Mouse (Mus musculus) small intestine, adult 2 months (tissue): Measurements from ENCODE around the gene Phox2a. TPM values are rescaled to one million over a fixed set of nuclear protein-coding genes. Genes with fewer than 3 reads are reported as not detected.

Experiments
- H3K27ac ChIP-seq: fragments of 200-500 bp; 2 replicates; pipeline ENCODE4 v1.5.1; 2012; ENCODE audit warnings: low read depth, low read length, control low read depth, inconsistent platforms; ENCODE audit not compliant: insufficient read depth
- H3K27me3 ChIP-seq: fragments of 200-500 bp; 2 replicates; pipeline ENCODE4 v1.6.1; 2012; ENCODE audit warnings: mild to moderate bottlenecking, moderate library complexity, low read length, inconsistent platforms; ENCODE audit not compliant: control insufficient read depth, insufficient read depth
- H3K36me3 ChIP-seq: fragments of 200-500 bp; 2 replicates; pipeline ENCODE4 v1.6.1; 2012; ENCODE audit warnings: mild to moderate bottlenecking, low read length, control low read depth, inconsistent platforms; ENCODE audit not compliant: control insufficient read depth, insufficient read depth
- H3K4me1 ChIP-seq: fragments of 200-500 bp; 2 replicates; pipeline ENCODE4 v1.6.1; 2012; ENCODE audit warnings: low read length, inconsistent platforms, mixed read lengths; ENCODE audit not compliant: control insufficient read depth, insufficient read depth, insufficient read length
- H3K4me3 ChIP-seq: fragments of 200-500 bp; 2 replicates; pipeline ENCODE4 v1.5.1; 2012; ENCODE audit warnings: low read depth, mild to moderate bottlenecking, control low read depth, inconsistent platforms, low read length, moderate library complexity
- CTCF ChIP-seq: fragments of 200-500 bp; IDR thresholded peaks from 2 replicates; pipeline ENCODE4 v1.5.1; 2012; ENCODE audit warnings: low read depth, mild to moderate bottlenecking, control low read depth, inconsistent platforms, low read length, moderate library complexity, mixed read lengths; ENCODE audit not compliant: insufficient replicate concordance, insufficient read length; ENCODE audit errors: extremely low read depth
- POLR2A ChIP-seq: fragments of 200-500 bp; IDR thresholded peaks from 2 replicates; pipeline ENCODE4 v1.6.1; 2012; ENCODE audit warnings: low read depth, mild to moderate bottlenecking, control low read depth, inconsistent platforms, low read length, moderate library complexity
- WGBS: fragments of 180-500 bp; shearing (Covaris S2); methylation state at CpG from one replicate; pipeline ENCODE4 v1.1.7; 2018; 5-methylcytosine and 5-hydroxymethylcytosine counted together
- polyA plus RNA-seq: library from polyadenylated mRNA; depleted of rRNA; stranded (reverse); fragments of >200 nt; gene quantifications from 2 replicates; pipeline ENCODE4 v1.2.3, GENCODE M21; 2012

Phox2a gene
- polyA plus RNA-seq, 1 experiment: 0.61 TPM

GRCm38 (mm10) chr7:101834903-101835302 lies 16.8 kb downstream of the Phox2a start:
- H3K27ac ChIP-seq: no peak overlapping the region
- 78% methylated on average over 3 of the region's 3 CpGs for WGBS
- no peak for TF ChIP-seq CTCF
- H3K36me3 ChIP-seq: peaks cover 40% of the 10 kb centered on the region
- no peaks in the 10 kb centered on the region; the same call in 1 of the 2 replicates for H3K4me1 ChIP-seq
- no peak overlapping the region for H3K4me3 ChIP-seq
- H3K27me3 ChIP-seq: no peaks in the 10 kb centered on the region

- no peaks in the 10 kb centered on the region; the same call in 1 of the 2 replicates for H3K4me1 ChIP-seq
- TF ChIP-seq CTCF (0 out of 2 replicates have a peak, but pooled peaks have one; percentile 4), POLR2A (no peak)
- H3K27me3 ChIP-seq: no peaks in the 10 kb centered on the region
- no peak overlapping the region for H3K4me3 ChIP-seq
- H3K27ac ChIP-seq: no peak overlapping the region
- H3K36me3 ChIP-seq: peaks cover 35% of the 10 kb centered on the region
- WGBS: 40% methylated on average over 5 of the region's 5 CpGs
Observed at GRCm38 (mm10) chr7:101835457-101836109, 17.5 kb downstream of the Phox2a start.

GRCm38 (mm10) chr7:101836271-101837153 lies 18.4 kb downstream of the Phox2a start:
- WGBS: under 1% methylated on average over 63 of the region's 63 CpGs

GRCm38 (mm10) chr7:101837154-101837605 lies 19.1 kb downstream of the Phox2a start:
- Histone ChIP-seq H3K27me3 (no peaks in the 10 kb centered on the region), H3K27ac (peak overlapping the region; percentile 90), H3K4me1 (no peaks in the 10 kb centered on the region; the same call in 1 of the 2 replicates), H3K4me3 (peak overlapping the region; percentile 96), H3K36me3 (peaks cover 19% of the 10 kb centered on the region)
- TF ChIP-seq CTCF: 0 out of 2 replicates have a peak, but pooled peaks have one; percentile 7
- no peak for TF ChIP-seq POLR2A
- under 1% methylated on average over 20 of the region's 20 CpGs for WGBS

More at GRCm38 (mm10) chr7:101836271-101837153, 18.4 kb downstream of the Phox2a start:
- no peaks in the 10 kb centered on the region for H3K27me3 ChIP-seq
- TF ChIP-seq POLR2A: peak; percentile 10; the same call in 1 of the 2 replicates
- no peak for TF ChIP-seq CTCF
- H3K27ac ChIP-seq: peak overlapping the region; percentile 90
- H3K4me1 ChIP-seq: no peaks in the 10 kb centered on the region; the same call in 1 of the 2 replicates
- peaks cover 26% of the 10 kb centered on the region for H3K36me3 ChIP-seq
- peak overlapping the region; percentile 96 for H3K4me3 ChIP-seq

GRCm38 (mm10) chr7:101837606-101838471 lies 19.7 kb downstream of the Phox2a start, which contains the start of gene Inppl1:
Inppl1 (minus strand) TSS chr7:101838229.
- peak; percentile 12; the same call in 1 of the 2 replicates for TF ChIP-seq POLR2A
- peak; percentile 47; the same call in 1 of the 2 replicates for TF ChIP-seq CTCF
- no peaks in the 10 kb centered on the region for H3K27me3 ChIP-seq
- H3K27ac ChIP-seq: peak within 1 kb of the TSS; percentile 90
- whole genome bisulfite sequencing: under 1% methylated on average over 64 of the region's 64 CpGs
- no peaks in the 10 kb centered on the region; the same call in 1 of the 2 replicates for H3K4me1 ChIP-seq
- peaks cover 12% of the 10 kb centered on the region for H3K36me3 ChIP-seq
- H3K4me3 ChIP-seq: peak within 1 kb of the TSS; percentile 96

GRCm38 (mm10) chr7:101844186-101844585 lies 26.1 kb downstream of the Phox2a start:
- Histone ChIP-seq H3K27ac (no peak overlapping the region), H3K4me1 (no peaks in the 10 kb centered on the region), H3K27me3 (no peaks in the 10 kb centered on the region), H3K4me3 (no peak overlapping the region), H3K36me3 (no peaks in the 10 kb centered on the region)
- TF ChIP-seq CTCF: no peak
- no peak for TF ChIP-seq POLR2A
- 67% methylated on average over 6 of the region's 6 CpGs for WGBS
